Mouse (Mus musculus) lung, adult 18-20 months (tissue): ENCODE measurements around the gene Efcab2.

ENCODE experiments used
- DNase-seq, 2 experiments: peaks; one replicate each; pipeline ENCODE4 v3.0.0; 2022; ENCODE audit warnings: mixed read lengths in 2 of 2

Gene Efcab2

DNA sequence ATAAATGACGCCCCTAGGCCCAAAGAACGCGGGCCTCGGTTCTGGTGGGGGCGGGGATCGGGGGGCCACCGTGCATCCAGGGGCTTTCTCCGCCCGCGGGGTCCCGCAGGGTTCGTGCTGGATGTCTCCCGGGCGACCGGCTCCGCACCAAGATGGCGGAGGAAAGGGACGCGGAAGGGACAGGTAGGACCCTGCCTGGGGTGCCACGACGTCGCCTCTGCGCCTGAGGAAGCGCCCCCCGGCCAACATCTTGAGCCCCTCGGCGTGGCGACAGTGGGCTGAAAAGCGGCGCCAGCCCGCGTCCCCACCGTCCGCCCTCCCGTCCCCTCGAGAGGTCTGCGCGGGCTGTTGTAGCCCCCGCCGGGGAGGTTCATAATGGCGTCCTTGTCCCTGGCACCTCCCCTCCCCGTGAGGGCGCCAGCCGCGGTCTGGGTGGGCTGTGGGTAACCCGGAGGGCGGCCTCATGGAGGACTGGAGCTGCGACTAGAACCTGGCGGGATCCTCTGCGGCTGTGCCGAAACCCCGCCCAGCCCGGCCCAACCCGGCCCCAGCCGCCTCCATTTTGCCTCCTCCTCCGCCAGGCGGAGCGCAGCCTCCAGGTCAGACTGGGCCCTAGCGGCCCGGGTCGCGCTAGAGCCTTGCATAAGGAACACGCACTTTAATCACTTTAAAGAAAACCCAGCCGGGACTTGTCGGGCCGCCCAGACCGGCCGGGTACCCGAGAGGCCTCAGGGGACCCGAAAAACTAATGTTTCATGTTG, at the start of gene Efcab2:
Gene Efcab2 (plus strand): TSS at position 135 of the 761 bp plus-strand sequence.
- DNase-seq: peak; percentile 92 to 94

DNA sequence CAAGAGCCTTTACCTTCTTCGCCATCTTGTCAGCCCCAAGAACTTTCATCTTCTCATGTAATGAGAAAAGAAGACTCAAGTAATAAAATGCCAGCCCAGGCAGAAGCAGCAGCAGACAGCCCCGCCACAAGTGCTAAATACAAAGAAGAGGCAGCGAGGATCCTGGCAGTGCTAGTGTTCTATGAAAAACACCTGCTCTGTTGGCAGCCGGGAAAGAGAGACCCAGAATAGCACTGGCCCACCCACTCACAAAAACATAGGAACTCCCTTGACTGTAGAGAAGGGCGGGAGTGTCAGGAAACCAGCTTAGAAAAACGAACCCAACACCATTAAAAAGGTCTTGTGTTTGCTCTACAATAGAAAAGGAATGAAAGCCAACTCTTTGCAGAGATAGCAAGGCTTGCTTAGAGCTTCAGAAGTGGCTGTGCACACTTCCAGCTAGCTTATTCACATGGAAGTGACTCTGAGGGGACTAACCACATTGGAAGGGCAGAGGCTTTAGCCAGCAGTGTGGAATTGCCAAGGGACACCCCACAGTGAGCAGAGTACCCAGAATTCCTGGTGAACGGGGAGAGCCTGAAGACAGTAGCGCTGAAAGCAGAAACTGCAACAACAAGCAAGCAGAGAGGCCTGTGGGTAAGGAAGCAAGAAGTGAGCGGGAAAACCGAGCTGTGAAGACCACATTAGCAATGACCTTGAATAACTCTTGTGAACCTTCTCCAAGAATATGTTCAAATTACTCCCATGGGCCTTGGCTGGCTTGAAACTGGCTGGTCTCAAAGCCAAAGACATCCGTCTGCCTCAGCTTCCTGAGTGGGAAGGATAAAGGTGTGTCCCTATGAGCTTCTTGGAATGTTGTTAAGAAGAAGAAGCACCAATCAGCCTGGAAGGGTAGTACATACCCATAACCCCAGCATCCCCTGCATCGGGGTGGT, 47.8 kb upstream of the Efcab2 start:
- DNase-seq: no peak

DNA sequence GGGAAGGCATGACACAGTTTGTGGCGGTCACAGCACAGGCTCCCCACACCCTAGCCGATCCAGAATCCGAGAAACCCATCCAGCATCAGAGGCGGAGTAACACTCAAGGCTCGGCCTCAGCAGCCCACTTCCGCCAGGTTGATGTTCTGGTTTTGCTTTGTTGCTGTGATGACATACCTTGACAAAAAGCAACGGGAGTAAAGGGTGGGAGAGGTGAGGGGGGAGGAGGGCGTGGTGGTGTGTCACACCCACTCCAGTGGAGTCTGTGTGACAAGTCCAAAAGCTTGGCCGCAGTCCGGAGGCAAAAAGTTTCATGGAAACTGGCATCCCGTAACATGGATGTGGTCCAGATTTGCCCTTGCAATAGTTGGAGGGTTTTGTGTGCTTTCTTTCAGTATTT, 45.6 kb upstream of the Efcab2 start:
- DNase-seq: no peak

DNA sequence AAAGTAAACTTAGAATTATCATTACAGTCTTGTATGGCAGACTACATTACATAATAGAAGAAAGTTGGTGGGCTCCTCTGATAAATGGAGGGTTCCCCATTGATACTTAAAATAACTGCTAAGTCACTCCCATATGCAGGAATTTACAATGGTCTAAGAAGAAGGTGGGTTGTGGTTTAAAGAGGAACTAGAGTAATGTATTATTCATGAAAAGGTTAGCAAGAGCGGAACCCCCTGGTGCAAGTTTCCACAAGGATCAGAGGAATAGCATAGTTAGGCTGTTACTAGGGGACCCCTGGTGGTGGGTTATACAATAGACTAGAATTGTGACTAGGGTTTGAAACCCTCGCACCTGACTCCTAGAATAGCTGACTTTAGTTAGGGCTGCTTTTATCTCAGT, 45.2 kb upstream of the Efcab2 start:
- DNase-seq: no peak

DNA sequence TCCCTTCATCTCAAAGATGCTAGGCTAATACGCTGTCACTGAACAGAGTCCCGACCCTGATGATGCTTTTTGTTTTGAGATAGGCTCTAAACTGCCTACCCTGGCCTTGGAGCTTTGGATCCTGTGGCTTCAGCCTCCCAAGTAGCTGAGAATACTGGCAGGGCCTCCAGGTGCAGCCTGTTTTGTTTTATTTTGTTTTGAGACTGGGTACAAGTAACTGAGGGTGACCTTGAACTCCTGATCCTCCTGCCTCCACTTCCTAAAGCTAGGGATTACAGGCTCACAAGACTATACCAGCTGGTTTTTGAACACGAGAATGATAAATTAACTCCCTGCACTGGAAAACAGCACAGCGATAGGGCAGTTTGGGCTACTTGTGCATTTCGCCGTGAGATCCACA, 40.7 kb upstream of the Efcab2 start:
- no peak for DNase-seq

DNA sequence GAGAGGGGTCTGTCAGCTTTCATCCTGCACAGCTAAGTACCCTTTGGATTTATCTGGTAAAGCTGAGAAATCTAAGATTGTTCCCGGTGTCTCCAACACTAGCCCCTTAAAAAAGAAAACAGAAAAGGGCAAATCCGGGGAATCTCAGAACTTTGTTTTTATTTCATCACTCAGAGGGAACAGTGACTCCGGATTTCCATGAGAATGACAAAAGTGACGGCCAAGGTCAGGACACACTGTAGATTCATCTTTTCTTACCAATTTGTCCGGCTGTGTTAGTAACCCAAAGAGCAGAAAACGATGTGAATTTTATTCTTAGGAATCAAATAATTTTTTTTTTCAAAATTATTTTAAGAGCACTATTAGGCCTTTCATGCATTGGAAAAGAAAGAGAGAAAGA, 37.8 kb upstream of the Efcab2 start:
- no peak for DNase-seq

DNA sequence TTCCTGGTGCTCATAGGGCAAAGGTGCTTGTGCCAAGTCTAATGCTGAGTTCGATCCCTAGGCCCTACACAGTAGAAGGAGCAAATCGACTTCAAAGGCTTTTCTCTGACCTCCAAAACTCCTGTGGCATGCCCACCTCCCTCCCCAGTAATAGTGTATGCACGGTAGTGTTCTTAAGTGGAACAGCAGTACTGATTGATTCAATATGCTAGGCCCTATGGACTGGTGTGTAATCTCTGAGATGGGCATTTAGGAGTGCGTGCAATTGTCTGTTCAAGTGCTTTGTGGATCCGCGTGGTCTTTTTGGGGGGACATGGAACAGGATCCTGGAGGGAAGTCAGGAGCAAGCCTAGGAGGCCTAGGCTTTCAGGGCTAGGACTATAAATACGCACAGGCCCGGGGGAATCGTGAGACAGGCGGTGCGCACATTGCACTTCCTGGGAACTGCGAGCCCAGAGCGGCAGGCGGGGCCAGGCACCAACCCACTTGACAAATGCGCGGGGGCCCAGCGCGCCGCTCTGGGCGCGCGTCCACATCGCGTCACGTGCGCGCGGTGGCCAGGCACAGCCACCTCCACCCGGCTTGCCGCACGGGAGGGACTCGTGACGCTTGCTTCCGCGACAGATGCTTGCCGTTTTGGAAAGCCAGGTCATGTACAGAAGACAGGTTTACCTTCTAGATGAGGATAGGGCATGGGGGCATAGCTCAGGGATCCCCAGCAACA, 37.2 kb upstream of the Efcab2 start:
- DNase-seq: peak; percentile 93 to 95

DNA sequence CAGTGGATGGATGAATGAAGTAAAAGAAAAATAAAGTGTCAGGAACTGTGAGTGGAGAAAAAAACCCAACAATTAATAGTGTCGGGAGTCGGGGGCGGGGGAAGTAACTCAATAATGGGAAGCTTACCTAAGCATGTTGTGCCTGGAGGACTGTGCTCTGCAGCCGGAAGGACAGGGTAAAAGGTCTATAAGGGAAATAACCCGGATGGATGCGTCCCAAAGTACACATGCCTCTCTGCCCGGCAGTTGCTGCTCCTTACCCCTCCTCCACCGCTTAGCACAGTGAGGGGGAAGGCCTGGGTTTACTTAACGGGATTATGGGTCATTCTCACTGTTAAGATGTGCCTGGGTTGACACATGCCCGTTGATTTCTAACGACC, 36.6 kb upstream of the Efcab2 start:
- DNase-seq: peak; percentile 49 to 64

DNA sequence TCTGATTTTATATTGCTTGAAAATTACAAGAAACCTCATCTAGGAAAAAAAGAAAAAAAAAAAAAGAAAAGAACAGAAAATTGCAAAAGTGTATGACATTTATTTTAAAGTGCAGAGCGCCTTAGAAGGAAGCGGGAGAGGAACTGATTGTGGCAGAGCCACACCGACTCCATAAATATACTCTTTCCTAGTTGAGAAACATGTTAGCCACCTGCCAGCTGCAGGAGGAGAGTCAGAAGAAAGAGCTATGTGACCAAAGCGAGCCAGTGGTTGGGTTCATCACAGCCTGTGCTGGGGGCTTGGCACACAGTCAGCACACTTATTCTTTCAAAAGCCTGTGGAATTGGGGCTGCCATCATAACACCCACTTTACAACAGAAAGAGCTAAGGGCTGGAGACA, 33.2 kb upstream of the Efcab2 start:
- DNase-seq: no peak

DNA sequence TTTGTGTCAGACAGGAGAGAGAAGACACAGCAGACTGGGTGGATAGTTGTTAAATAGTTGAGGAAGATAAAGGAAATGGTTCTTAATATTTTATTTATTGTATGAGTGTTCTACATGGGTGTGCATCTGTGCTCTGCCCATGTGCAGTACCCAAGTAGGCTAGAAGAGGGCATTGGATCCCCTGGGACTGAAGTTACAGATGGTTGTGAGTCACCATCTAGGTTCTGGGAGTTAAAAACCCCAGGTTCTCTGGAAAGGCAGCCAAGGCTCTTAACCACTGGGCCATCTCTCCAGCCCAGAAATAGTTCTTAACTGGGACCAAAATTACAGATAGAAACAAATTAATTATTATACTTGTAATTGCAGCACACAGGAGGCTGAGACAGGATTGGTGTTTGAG, 30.5 kb upstream of the Efcab2 start:
- DNase-seq: no peak

DNA sequence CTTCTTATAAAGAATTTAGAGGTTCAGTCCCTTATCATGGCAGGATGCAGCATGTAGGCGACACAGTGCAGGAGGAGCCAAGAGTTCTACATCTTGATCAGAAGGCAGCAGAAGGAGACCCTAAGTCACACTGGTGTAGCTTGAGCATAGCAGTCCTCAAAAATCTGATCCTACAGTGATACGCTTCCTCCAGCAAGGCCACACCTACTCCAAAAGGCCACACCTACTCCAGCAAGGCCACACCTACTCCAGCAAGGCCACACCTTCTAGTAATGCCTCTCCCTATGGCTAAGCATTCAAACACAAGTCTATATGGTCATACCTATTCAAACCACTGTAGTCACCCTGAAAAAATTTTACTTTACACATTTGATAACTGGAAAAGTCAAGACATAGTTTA, 29.8 kb upstream of the Efcab2 start:
- DNase-seq: no peak

DNA sequence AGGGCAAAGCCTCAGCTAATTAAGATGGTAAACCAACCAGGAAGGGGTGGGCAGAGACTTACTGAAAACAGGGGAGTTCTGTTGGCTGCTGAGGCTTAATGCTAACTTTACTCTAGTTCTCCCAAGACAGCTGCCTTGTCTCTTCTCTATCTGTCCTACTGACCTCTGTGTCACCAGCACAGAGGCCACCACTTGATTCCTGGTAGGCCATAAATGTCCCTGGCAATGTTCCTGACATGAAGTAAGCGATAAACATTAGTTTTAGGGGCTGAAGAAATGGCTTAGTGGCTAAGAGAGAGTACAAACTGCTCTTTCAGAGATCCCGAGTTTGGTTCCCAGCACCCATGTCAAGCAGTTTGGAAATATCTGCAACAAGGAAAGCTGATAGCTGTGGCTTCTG, 29.0 kb upstream of the Efcab2 start:
- DNase-seq: no peak

DNA sequence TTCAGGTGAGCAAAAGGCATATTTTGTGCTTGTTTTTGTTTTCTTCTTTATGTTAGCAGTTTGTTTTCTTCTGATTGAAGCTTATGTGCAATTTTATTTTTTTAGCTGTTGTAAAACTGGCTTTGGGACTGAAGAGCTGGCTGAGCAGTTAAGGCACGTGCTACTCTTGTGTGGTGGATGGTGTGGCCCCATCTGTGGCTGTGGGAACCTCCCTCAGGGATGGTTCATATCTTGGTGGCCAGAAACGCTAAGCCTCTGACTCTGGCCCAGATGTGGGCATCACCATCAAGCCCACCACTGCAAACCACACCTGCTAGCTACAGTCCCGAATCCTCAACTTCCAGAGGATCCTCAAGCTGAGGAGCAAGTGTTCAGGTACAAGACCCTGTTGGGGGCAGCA, 27.8 kb upstream of the Efcab2 start:
- no peak for DNase-seq

DNA sequence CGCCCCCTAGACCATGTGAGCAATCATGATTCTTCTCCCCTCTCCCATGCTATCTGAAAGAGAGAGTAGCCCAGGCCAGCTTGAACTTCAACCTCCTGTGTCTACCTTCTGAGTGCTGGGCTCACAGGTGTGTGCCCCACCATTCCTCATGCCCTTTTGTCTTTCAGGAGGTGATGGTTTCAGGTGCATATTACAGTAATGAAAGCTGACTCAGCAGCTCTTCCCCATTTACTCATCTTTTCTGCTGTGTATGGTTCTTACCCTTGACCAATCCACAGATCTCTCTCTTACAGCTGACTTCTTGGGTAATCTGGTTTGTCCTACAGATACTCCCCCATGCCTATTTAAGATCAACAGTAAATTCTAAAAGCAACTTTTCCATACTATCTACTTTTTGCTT, 26.7 kb upstream of the Efcab2 start:
- DNase-seq: no peak

DNA sequence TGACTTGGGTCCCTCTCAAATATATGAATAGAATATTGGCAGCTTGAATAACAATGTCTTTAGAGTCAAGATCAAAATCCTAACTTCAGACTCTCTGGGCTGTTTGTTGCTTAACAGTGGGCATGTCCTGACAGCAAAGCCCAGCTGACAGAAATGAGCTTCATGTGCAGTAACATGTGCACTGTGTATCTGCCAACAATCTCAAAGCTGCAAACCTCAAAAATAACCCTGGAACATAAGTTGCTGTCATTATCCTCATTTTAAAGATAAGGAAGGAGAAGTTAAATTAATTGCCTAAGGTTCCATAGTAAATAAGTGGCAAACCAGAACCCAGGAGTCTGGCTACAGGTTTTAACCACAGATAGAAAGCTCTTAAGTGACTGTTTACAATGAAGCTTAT, 23.7 kb upstream of the Efcab2 start:
- no peak for DNase-seq

DNA sequence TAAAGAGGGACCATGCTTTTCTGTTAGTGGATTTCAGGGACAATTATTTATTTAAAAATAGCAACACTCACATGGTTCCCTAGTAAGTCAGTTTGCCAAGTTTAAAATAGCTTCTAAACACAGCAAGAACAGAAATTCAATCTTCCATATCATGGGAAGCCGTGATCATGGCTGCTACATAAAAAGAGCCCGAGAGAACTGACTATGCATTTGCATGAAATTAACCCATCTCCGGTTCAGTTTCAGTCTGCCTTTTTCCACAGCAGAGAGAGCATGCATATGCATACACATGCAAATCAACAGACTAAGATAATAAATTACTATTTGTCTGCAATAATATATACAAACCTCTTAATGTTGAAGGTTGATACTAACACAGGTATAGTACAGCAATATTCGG, 17.1 kb upstream of the Efcab2 start:
- DNase-seq: no peak

DNA sequence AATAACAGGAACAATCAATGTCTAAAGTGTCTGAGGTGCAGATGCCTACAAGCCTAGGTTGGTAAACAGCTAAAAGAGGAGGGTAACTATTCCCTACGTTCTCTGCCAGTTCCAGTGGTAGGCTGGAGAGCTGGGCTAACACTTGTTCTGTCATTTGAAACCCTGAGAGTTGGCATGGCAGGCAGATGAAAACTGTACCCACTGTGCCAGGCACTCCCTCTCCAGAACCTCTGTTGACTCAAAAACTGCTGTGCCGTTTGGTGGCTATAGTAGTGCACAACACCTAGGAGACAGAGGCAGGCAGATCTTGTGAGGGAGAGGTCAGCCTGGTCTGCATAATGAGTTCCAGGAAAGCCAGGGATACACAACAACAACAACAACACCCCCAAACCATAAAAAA, 16.5 kb upstream of the Efcab2 start:
- DNase-seq: peak; percentile 54 to 66

DNA sequence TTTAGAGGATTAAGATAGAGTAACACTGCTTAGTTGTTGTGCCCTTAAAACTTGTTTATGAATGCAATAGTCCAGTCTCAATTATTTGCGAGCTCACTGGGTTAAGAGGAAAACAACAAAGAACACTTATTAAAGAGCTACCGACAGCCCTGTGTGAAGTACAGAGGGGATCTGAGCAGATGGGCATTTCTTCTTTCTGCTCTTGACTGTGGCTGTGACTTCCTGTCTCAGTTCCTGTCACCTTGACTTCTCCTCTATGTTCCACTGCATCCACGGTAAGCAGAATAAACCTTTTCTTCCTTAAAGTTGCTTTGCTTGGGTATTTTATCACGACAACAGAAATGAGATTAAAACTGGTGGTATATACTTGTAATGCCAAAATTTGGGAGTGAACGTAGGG, 12.9 kb upstream of the Efcab2 start:
- no peak for DNase-seq

DNA sequence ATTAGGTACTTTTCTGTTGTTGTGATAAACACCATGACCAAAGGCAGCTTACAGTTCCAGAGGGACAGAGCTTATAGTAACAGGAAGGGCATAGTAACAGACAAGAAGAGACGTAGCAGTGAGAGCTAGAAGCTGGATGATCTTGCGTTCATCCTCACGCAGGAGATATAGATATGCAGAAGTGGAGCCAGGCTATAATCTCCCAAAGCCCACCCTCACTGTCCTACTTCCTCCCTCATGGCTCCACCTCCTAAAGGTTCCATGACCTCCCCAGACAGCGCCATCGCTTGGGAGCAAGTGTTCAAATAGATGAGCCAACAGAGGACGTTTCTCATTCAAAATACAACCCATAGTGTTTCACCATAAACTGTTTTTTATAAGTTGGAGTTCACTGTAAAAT, 10.8 kb upstream of the Efcab2 start:
- DNase-seq: no peak

DNA sequence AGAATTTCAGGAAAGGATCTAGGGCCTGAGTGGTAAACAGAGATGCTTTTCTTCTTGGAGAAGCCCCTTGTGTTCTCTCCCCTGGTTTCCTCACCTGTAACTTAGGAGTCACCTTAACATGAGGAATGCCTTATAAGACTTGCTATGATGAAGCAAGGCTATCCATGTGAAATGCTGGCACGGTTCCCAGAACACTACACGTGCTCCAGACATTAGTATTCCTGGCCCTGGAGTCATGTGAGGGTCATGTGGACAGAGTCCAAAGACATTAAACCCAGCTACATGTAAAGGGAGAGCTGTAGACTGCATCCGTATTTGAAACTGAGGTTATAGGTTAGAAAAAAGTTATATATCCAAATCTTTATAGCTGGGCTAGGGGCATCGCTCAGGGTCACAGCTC, 9.5 kb upstream of the Efcab2 start:
- DNase-seq: peak; percentile 65 to 77

DNA sequence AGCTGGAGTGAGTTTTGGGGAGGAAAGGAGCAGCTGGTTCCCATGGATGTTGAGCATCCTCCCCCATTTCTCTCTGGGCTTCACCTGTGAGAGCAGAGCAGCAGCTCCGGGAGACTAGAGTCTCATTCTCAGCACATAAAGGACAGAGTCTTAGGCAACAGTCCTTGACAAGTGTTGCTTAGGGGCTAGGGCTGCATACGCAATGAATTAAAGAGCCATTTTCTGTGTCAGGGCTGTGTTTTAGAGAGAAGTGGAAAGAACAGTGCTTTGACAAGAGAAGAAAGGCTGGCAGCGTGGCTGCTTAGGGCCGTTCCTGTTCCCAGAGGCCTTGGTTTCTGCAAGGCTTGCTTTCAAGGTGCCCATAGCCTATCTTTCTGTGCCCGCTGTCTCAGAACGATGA, 6.0 kb upstream of the Efcab2 start:
- no peak for DNase-seq

DNA sequence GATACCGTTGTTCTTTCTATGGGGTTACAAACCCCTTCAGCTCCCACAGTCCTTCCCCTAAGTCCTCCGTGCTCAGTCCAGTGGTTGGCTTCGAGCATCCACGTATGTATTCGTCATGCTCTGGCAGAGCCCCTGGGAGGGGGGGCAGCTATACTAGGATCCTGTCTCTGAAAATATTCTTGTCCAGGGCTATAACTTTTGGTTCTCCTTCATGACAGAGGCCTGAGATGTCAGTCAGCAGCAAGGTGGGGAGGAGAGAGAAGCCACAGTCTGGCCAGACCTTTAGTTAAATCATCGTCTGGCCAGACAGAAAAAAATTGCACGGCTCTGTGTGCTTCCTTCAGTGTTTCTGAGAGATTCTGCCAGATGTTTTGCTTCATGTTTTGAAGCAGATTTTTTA, 5.2 kb upstream of the Efcab2 start:
- no peak for DNase-seq

DNA sequence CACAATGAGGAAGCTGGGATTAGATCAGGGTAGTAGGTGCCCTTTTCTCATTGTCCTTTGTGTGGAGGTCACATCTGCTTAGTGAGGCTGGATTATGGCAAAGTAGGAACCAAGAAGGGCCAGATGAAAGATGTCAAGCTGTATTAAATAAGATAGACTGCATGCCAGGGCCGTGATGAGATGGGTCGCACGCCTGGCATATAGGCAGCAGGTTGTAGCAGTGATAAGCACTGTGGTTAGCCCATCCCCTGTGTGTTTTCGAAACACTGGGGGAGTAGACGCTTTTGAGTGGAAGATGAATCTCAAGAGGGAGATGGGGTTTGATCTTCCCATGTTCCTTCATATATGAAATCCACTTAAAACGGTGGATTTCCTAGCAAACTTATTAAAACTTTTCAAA, 3.9 kb upstream of the Efcab2 start:
- DNase-seq: no peak
